Mouse (Mus musculus) E14TG2a.4 (cell line): ENCODE data around the gene Nkd1.

ENCODE experiments used
- CTCF ChIP-seq: conservative IDR thresholded peaks from 2 replicates; pipeline ENCODE4 v1.5.1; 2014; ENCODE audit warnings: low read length
- NANOG ChIP-seq: IDR thresholded peaks from 2 replicates; pipeline ENCODE4 v1.6.1; 2014; ENCODE audit warnings: borderline replicate concordance, low read length, mixed read lengths
- POU5F1 ChIP-seq: IDR thresholded peaks from 2 replicates; pipeline ENCODE4 v1.6.1; 2014; ENCODE audit warnings: low read length, borderline replicate concordance

DNA sequence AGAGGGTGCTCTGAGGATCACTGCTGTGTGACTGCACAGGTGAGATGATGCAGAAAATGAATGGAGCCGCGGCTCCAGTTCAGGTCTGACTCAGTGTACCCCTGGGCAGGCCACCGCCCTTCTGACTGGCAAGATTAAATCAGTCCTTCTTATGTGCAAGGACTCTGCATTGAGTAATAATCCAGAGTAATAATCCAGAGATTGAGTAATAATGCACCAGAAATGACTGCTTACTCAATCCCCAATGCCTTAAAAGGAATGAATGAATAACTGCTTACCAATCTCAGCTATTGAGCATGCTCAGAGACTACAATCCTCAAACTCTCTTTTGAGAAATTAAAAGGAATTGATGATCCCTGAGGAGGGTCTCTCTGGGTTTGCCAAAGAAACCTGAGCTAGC lies 117.8 kb downstream of the Nkd1 start:
- no peak for TF ChIP-seq CTCF
- no peak for TF ChIP-seq POU5F1
- no peak for TF ChIP-seq NANOG
